Mouse (Mus musculus) G1E (cell line): ENCODE data around the gene Psmb9.

Experiments used
- CTCF ChIP-seq: IDR thresholded peaks from 2 replicates; pipeline ENCODE4 v1.5.1; 2012; ENCODE audit warnings: low read depth, low read length, inconsistent platforms, mixed read lengths
- GATA1 ChIP-seq: IDR thresholded peaks from 2 replicates; pipeline ENCODE4 v1.6.1; 2012; ENCODE audit warnings: borderline replicate concordance, low read length, inconsistent platforms, mixed read lengths
- POLR2AphosphoS5 ChIP-seq: IDR thresholded peaks from 2 replicates; pipeline ENCODE4 v1.6.1; 2012; ENCODE audit warnings: low read depth, low read length, inconsistent platforms; ENCODE audit not compliant: insufficient replicate concordance

- TF ChIP-seq CTCF, result no peak; the same call in 1 of the 2 replicates
- no peak for TF ChIP-seq GATA1
- TF ChIP-seq POLR2AphosphoS5, result no peak
Measured at GRCm38 (mm10) chr17:34177179-34177578, 10.4 kb downstream of the Psmb9 start.
